Mouse (Mus musculus): ENCODE results near the gene Rap1gds1. TPM values are rescaled to one million over a fixed set of nuclear protein-coding genes. Genes with fewer than 3 reads are reported as not detected.

Rap1gds1 gene
- polyA plus RNA-seq (2017; shearing (Covaris generic)), result 64.2 TPM

GRCm38 (mm10) chr3:139074484-139075211 is at the start of gene Rap1gds1:
Gene Rap1gds1, minus strand, starts transcription at chr3:139075201.

Other genes starting within 250 kb of the Rap1gds1 start
- not detected for gene Stpg2, start 130.5 kb upstream of the Rap1gds1 start, polyA plus RNA-seq (2017; shearing (Covaris generic))

Data from CD4-positive, CD25-positive, alpha-beta regulatory T cell, adult 9 weeks (primary cell).